Mouse (Mus musculus): ENCODE results near the gene Zfp644. TPM values are rescaled to one million over a fixed set of nuclear protein-coding genes. Genes with fewer than 3 reads are reported as not detected.

Gene Zfp644
- polyA plus RNA-seq, 1 experiment from 2014 or later: 93.9 TPM

- H3K4me3 ChIP-seq (ENCODE audit: low read depth, low read length): no peak overlapping the region
- 90% methylated on average over 3 of the region's 3 CpGs for WGBS
- H3K27ac ChIP-seq (replicated peaks; ENCODE audit: low read depth, low read length): no peak overlapping the region
- H3K36me3 ChIP-seq (replicated peaks; ENCODE audit: control insufficient read depth, insufficient read depth, low read depth, low read length): peaks cover 2% of the 10 kb centered on the region; the same call in 1 of the 2 replicates
- H3K4me1 ChIP-seq (ENCODE audit: control insufficient read depth, insufficient read depth, low read length): no peaks in the 10 kb centered on the region
- no peak overlapping the region for H3K4me2 ChIP-seq (ENCODE audit: low read depth, low read length)
- no peaks in the 10 kb centered on the region for H3K9me3 ChIP-seq (replicated peaks; ENCODE audit: control insufficient read depth, low read length)
- no peak for ATAC-seq (replicated peaks; ENCODE audit: insufficient number of reproducible peaks, low FRiP score, low TSS enrichment, low read depth)
- H3K9ac ChIP-seq (replicated peaks; ENCODE audit: low read length): no peak overlapping the region
- no peaks in the 10 kb centered on the region for H3K27me3 ChIP-seq (ENCODE audit: control insufficient read depth, insufficient read depth, low read length)
- DNase-seq (ENCODE audit: low spot score): no peak
These were observed 44.2 kb downstream of the Zfp644 start for GRCm38 (mm10) chr5:106652790-106653328.

GRCm38 (mm10) chr5:106652220-106652753 lies 44.8 kb downstream of the Zfp644 start:
- Histone ChIP-seq H3K27me3 (ENCODE audit: control insufficient read depth, insufficient read depth, low read length) (no peaks in the 10 kb centered on the region), H3K4me2 (ENCODE audit: low read depth, low read length) (no peak overlapping the region), H3K36me3 (replicated peaks; ENCODE audit: control insufficient read depth, insufficient read depth, low read depth, low read length) (peaks cover 2% of the 10 kb centered on the region; the same call in 1 of the 2 replicates), H3K27ac (replicated peaks; ENCODE audit: low read depth, low read length) (no peak overlapping the region), H3K9ac (replicated peaks; ENCODE audit: low read length) (no peak overlapping the region), H3K9me3 (replicated peaks; ENCODE audit: control insufficient read depth, low read length) (no peaks in the 10 kb centered on the region), H3K4me3 (ENCODE audit: low read depth, low read length) (no peak overlapping the region), H3K4me1 (ENCODE audit: control insufficient read depth, insufficient read depth, low read length) (no peaks in the 10 kb centered on the region)
- ATAC-seq (replicated peaks; ENCODE audit: insufficient number of reproducible peaks, low FRiP score, low TSS enrichment, low read depth) (no peak), DNase-seq (ENCODE audit: low spot score) (no peak)
- 88% methylated on average over 4 of the region's 4 CpGs for WGBS

GRCm38 (mm10) chr5:106649995-106650394 lies 47.1 kb downstream of the Zfp644 start:
- DNase-seq (ENCODE audit: low spot score) (no peak), ATAC-seq (replicated peaks; ENCODE audit: insufficient number of reproducible peaks, low FRiP score, low TSS enrichment, low read depth) (no peak)

GRCm38 (mm10) chr5:106649441-106649840 lies 47.6 kb downstream of the Zfp644 start:
- DNase-seq (ENCODE audit: low spot score): no peak
- H3K36me3 ChIP-seq (replicated peaks; ENCODE audit: control insufficient read depth, insufficient read depth, low read depth, low read length): no peaks in the 10 kb centered on the region
- H3K9ac ChIP-seq (replicated peaks; ENCODE audit: low read length): no peak overlapping the region
- H3K27me3 ChIP-seq (ENCODE audit: control insufficient read depth, insufficient read depth, low read length): no peaks in the 10 kb centered on the region
- H3K4me2 ChIP-seq (ENCODE audit: low read depth, low read length): no peak overlapping the region
- no peak overlapping the region for H3K27ac ChIP-seq (replicated peaks; ENCODE audit: low read depth, low read length)
- no peaks in the 10 kb centered on the region for H3K9me3 ChIP-seq (replicated peaks; ENCODE audit: control insufficient read depth, low read length)
- H3K4me1 ChIP-seq (ENCODE audit: control insufficient read depth, insufficient read depth, low read length): no peaks in the 10 kb centered on the region
- ATAC-seq (replicated peaks; ENCODE audit: insufficient number of reproducible peaks, low FRiP score, low TSS enrichment, low read depth): no peak
- no peak overlapping the region for H3K4me3 ChIP-seq (ENCODE audit: low read depth, low read length)

More at GRCm38 (mm10) chr5:106649995-106650394, 47.1 kb downstream of the Zfp644 start:
- Histone ChIP-seq H3K4me2 (ENCODE audit: low read depth, low read length) (no peak overlapping the region), H3K9ac (replicated peaks; ENCODE audit: low read length) (no peak overlapping the region), H3K4me1 (ENCODE audit: control insufficient read depth, insufficient read depth, low read length) (no peaks in the 10 kb centered on the region), H3K9me3 (replicated peaks; ENCODE audit: control insufficient read depth, low read length) (no peaks in the 10 kb centered on the region), H3K36me3 (replicated peaks; ENCODE audit: control insufficient read depth, insufficient read depth, low read depth, low read length) (no peaks in the 10 kb centered on the region; the same call in 1 of the 2 replicates), H3K27me3 (ENCODE audit: control insufficient read depth, insufficient read depth, low read length) (no peaks in the 10 kb centered on the region), H3K27ac (replicated peaks; ENCODE audit: low read depth, low read length) (no peak overlapping the region), H3K4me3 (ENCODE audit: low read depth, low read length) (no peak overlapping the region)

- WGBS: 78% methylated on average over 4 of the region's 4 CpGs
- no peak for DNase-seq (ENCODE audit: low spot score)
- no peak for ATAC-seq (replicated peaks; ENCODE audit: insufficient number of reproducible peaks, low FRiP score, low TSS enrichment, low read depth)
These were observed 53.7 kb downstream of the Zfp644 start for GRCm38 (mm10) chr5:106643434-106643833.

GRCm38 (mm10) chr5:106641876-106642275 lies 55.2 kb downstream of the Zfp644 start:
- no peak overlapping the region for H3K27ac ChIP-seq (replicated peaks; ENCODE audit: low read depth, low read length)
- no peak overlapping the region for H3K9ac ChIP-seq (replicated peaks; ENCODE audit: low read length)
- H3K4me1 ChIP-seq (ENCODE audit: control insufficient read depth, insufficient read depth, low read length): no peaks in the 10 kb centered on the region
- ATAC-seq (replicated peaks; ENCODE audit: insufficient number of reproducible peaks, low FRiP score, low TSS enrichment, low read depth) (no peak), DNase-seq (ENCODE audit: low spot score) (no peak)
- WGBS: 86% methylated on average over 3 of the region's 3 CpGs
- H3K4me3 ChIP-seq (ENCODE audit: low read depth, low read length): no peak overlapping the region
- no peak overlapping the region for H3K4me2 ChIP-seq (ENCODE audit: low read depth, low read length)
- H3K36me3 ChIP-seq (replicated peaks; ENCODE audit: control insufficient read depth, insufficient read depth, low read depth, low read length): no peaks in the 10 kb centered on the region; the same call in 1 of the 2 replicates
- no peaks in the 10 kb centered on the region for H3K27me3 ChIP-seq (ENCODE audit: control insufficient read depth, insufficient read depth, low read length)
- H3K9me3 ChIP-seq (replicated peaks; ENCODE audit: control insufficient read depth, low read length): no peaks in the 10 kb centered on the region

More at GRCm38 (mm10) chr5:106643434-106643833, 53.7 kb downstream of the Zfp644 start:
- Histone ChIP-seq H3K27me3 (ENCODE audit: control insufficient read depth, insufficient read depth, low read length) (no peaks in the 10 kb centered on the region), H3K9me3 (replicated peaks; ENCODE audit: control insufficient read depth, low read length) (no peaks in the 10 kb centered on the region), H3K9ac (replicated peaks; ENCODE audit: low read length) (no peak overlapping the region), H3K4me1 (ENCODE audit: control insufficient read depth, insufficient read depth, low read length) (no peaks in the 10 kb centered on the region), H3K4me3 (ENCODE audit: low read depth, low read length) (no peak overlapping the region), H3K27ac (replicated peaks; ENCODE audit: low read depth, low read length) (no peak overlapping the region), H3K4me2 (ENCODE audit: low read depth, low read length) (no peak overlapping the region), H3K36me3 (replicated peaks; ENCODE audit: control insufficient read depth, insufficient read depth, low read depth, low read length) (no peaks in the 10 kb centered on the region)

GRCm38 (mm10) chr5:106640235-106640809 lies 56.8 kb downstream of the Zfp644 start:
- H3K4me3 ChIP-seq (ENCODE audit: low read depth, low read length): no peak overlapping the region
- H3K9me3 ChIP-seq (replicated peaks; ENCODE audit: control insufficient read depth, low read length): no peaks in the 10 kb centered on the region
- H3K9ac ChIP-seq (replicated peaks; ENCODE audit: low read length): no peak overlapping the region
- no peak for ATAC-seq (replicated peaks; ENCODE audit: insufficient number of reproducible peaks, low FRiP score, low TSS enrichment, low read depth)
- no peak for DNase-seq (ENCODE audit: low spot score)
- H3K27me3 ChIP-seq (ENCODE audit: control insufficient read depth, insufficient read depth, low read length): no peaks in the 10 kb centered on the region
- no peak overlapping the region for H3K4me2 ChIP-seq (ENCODE audit: low read depth, low read length)
- H3K4me1 ChIP-seq (ENCODE audit: control insufficient read depth, insufficient read depth, low read length): no peaks in the 10 kb centered on the region
- H3K36me3 ChIP-seq (replicated peaks; ENCODE audit: control insufficient read depth, insufficient read depth, low read depth, low read length): no peaks in the 10 kb centered on the region; the same call in none of the 2 replicates
- 78% methylated on average over 5 of the region's 5 CpGs for WGBS
- H3K27ac ChIP-seq (replicated peaks; ENCODE audit: low read depth, low read length): no peak overlapping the region

GRCm38 (mm10) chr5:106639627-106640026 lies 57.5 kb downstream of the Zfp644 start:
- Histone ChIP-seq H3K9me3 (replicated peaks; ENCODE audit: control insufficient read depth, low read length) (no peaks in the 10 kb centered on the region), H3K4me2 (ENCODE audit: low read depth, low read length) (no peak overlapping the region), H3K4me1 (ENCODE audit: control insufficient read depth, insufficient read depth, low read length) (no peaks in the 10 kb centered on the region), H3K27me3 (ENCODE audit: control insufficient read depth, insufficient read depth, low read length) (no peaks in the 10 kb centered on the region), H3K36me3 (replicated peaks; ENCODE audit: control insufficient read depth, insufficient read depth, low read depth, low read length) (no peaks in the 10 kb centered on the region; the same call in none of the 2 replicates), H3K9ac (replicated peaks; ENCODE audit: low read length) (no peak overlapping the region), H3K27ac (replicated peaks; ENCODE audit: low read depth, low read length) (no peak overlapping the region), H3K4me3 (ENCODE audit: low read depth, low read length) (no peak overlapping the region)
- ATAC-seq (replicated peaks; ENCODE audit: insufficient number of reproducible peaks, low FRiP score, low TSS enrichment, low read depth): no peak
- 96% methylated on average over 2 of the region's 2 CpGs for WGBS
- DNase-seq (ENCODE audit: low spot score): no peak

Data from embryonic facial prominence, embryonic 11.5 days (tissue).